ENCODE assay signal across 18 mouse cellular contexts in the genomic region with DNA sequence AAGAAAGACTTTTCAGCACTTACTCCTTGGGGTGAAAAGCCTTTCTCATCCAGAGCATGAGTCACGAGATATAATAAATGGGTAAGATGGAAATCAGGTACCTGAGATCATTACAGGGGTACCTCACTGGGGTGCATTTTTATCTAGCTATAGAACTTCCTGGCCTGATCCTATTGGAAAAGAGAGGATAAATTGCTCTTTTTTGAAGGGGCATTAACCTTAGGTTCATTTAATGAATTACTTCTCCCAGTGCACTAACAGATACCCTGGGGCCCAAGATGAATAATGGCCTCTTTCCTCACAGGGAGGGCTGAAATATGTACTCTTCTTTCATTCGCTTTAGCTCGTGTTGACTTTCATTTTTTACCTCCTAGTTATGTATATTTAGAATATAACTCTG.
"Had no signal": no experiment of that assay in that cellular context is flagged by ENCODE, and none has a peak within 500 bp of the region (broad histone marks: within the 10 kb centered on the region; RNA-seq: fewer than 3 reads in every experiment).

No protein-coding gene starts in this region.

- H3K27me3 ChIP-seq: liver, embryonic 15.5 days; lung, embryonic 15.5 days; megakaryocyte, embryonic 14.5 days; midbrain, embryonic 12.5 days; neural tube, embryonic 12.5 days; stomach, embryonic 15.5 days had no signal

- H3K4me1 ChIP-seq: liver, embryonic 15.5 days; lung, embryonic 15.5 days; megakaryocyte, embryonic 14.5 days; midbrain, embryonic 10.5 days; neural tube, embryonic 12.5 days; stomach, embryonic 15.5 days had no signal

- H3K4me3 ChIP-seq: liver, embryonic 15.5 days; lung, embryonic 15.5 days; megakaryocyte, embryonic 14.5 days; midbrain, embryonic 10.5 days; midbrain, embryonic 12.5 days; neural tube, embryonic 12.5 days; stomach, embryonic 15.5 days had no signal

- DNase-seq: liver, postnatal 0 days; lung, adult 2 months; lung, postnatal 14 days; lung, postnatal 36 days; midbrain, embryonic 14.5 days; right cerebral cortex, postnatal 14 days; thymus, adult 2 months; thymus, postnatal 25 days; thymus, postnatal 4 days had no signal

- ATAC-seq: liver, postnatal 0 days; lung, postnatal 0 days had no signal

- H3K27ac ChIP-seq: liver, embryonic 15.5 days; lung, embryonic 15.5 days; macrophage; midbrain, embryonic 10.5 days; midbrain, embryonic 12.5 days; neural tube, embryonic 12.5 days; stomach, embryonic 15.5 days had no signal

- H3K4me2 ChIP-seq: liver, embryonic 15.5 days; lung, embryonic 15.5 days; midbrain, embryonic 12.5 days; neural tube, embryonic 12.5 days; stomach, embryonic 15.5 days had no signal

- H3K9ac ChIP-seq: liver, embryonic 15.5 days; liver, postnatal 0 days; lung, embryonic 15.5 days; midbrain, embryonic 12.5 days; neural tube, embryonic 12.5 days; stomach, embryonic 15.5 days had no signal

- H3K36me3 ChIP-seq: liver, embryonic 15.5 days; lung, embryonic 15.5 days; midbrain, embryonic 10.5 days; midbrain, embryonic 12.5 days; neural tube, embryonic 12.5 days; stomach, embryonic 15.5 days had no signal

- H3K9me3 ChIP-seq: liver, embryonic 15.5 days; lung, embryonic 15.5 days; midbrain, embryonic 10.5 days; midbrain, embryonic 12.5 days; neural tube, embryonic 12.5 days; stomach, embryonic 15.5 days had no signal
